Mouse (Mus musculus): ENCODE data around the gene Mtmr12. TPM values are rescaled to one million over a fixed set of nuclear protein-coding genes. Genes with fewer than 3 reads are reported as not detected.

The Mtmr12 gene
- polyA plus RNA-seq, 1 experiment from 2014 or later: 17.2 TPM

MicroRNA genes within 50 kb of the gene (microRNA counts, 519-probe panel; counts per million panel counts)
- 1,103 counts per million, percentile 7 among the panel's probes with 10 or more counts for microRNA mmu-miR-1898

Small RNA genes lying within 50 kb of the gene (microRNA-seq; reads per million reads assigned to microRNA genes)
- not detected for gene Mir1898

Other genes starting within 250 kb of the Mtmr12 start
- 539 and 637 TPM in 2 replicates for gene Sub1, start 208.0 kb upstream of the Mtmr12 start, polyA plus RNA-seq (2015; fragmentation: Nextera tagmentation; extraction: Ambion mirVana)
- 85.9 and 90.7 TPM in 2 replicates for gene Zfr, start 87.2 kb upstream of the Mtmr12 start, polyA plus RNA-seq (2015; fragmentation: Nextera tagmentation; extraction: Ambion mirVana)
- gene Golph3, start 116.4 kb downstream of the Mtmr12 start, polyA plus RNA-seq (2015; fragmentation: Nextera tagmentation; extraction: Ambion mirVana): 70.8 and 73.8 TPM in 2 replicates
- 0.75 TPM in 1 of 2 replicates, not detected in the other for gene 1810049J17Rik, start 116.9 kb downstream of the Mtmr12 start, polyA plus RNA-seq (2015; fragmentation: Nextera tagmentation; extraction: Ambion mirVana)

Data from stomach, embryonic 16.5 days (tissue).